Mouse (Mus musculus) midbrain, embryonic 15.5 days (tissue): ENCODE results near the gene Nr1i3. TPM values are rescaled to one million over a fixed set of nuclear protein-coding genes. Genes with fewer than 3 reads are reported as not detected.

Experiments used
- ATAC-seq: fragments of 200-750 bp; cut with Nextera tagmentation; replicated peaks from 2 replicates; pipeline ENCODE4 v1.8.0; 2017; ENCODE audit warnings: moderate TSS enrichment
- H3K27ac ChIP-seq: fragments of 300-500 bp; sonication (generic); 2 replicates; pipeline ENCODE4 v1.5.1; 2015; ENCODE audit warnings: mild to moderate bottlenecking, inconsistent platforms
- H3K27me3 ChIP-seq: fragments of 300-500 bp; sonication (generic); replicated peaks from 2 replicates; pipeline ENCODE4 v1.6.1; 2015; ENCODE audit warnings: inconsistent platforms
- H3K36me3 ChIP-seq: fragments of 300-500 bp; sonication (generic); replicated peaks from 2 replicates; pipeline ENCODE4 v1.6.1; 2015; ENCODE audit warnings: inconsistent platforms
- H3K4me1 ChIP-seq: fragments of 300-500 bp; sonication (generic); 2 replicates; pipeline ENCODE4 v1.6.1; 2015; ENCODE audit warnings: inconsistent platforms
- H3K4me2 ChIP-seq: fragments of 300-500 bp; sonication (generic); 2 replicates; pipeline ENCODE4 v1.6.1; 2015; ENCODE audit warnings: inconsistent platforms, mild to moderate bottlenecking, moderate library complexity
- H3K4me3 ChIP-seq: fragments of 300-500 bp; sonication (generic); 2 replicates; pipeline ENCODE4 v1.5.1; 2015; ENCODE audit warnings: mild to moderate bottlenecking, inconsistent platforms
- H3K9ac ChIP-seq: fragments of 300-500 bp; sonication (generic); 2 replicates; pipeline ENCODE4 v1.6.1; 2015; ENCODE audit warnings: mild to moderate bottlenecking, inconsistent platforms
- H3K9me3 ChIP-seq: fragments of 300-500 bp; sonication (generic); 2 replicates; pipeline ENCODE4 v1.6.1; 2016; ENCODE audit warnings: inconsistent platforms
- WGBS: fragments of 180-500 bp; shearing (Covaris S2); methylation state at CpG from one replicate; pipeline ENCODE4 v1.1.7; 2015; ENCODE audit warnings: mixed read lengths; 5-methylcytosine and 5-hydroxymethylcytosine counted together
- polyA plus RNA-seq: library from polyadenylated mRNA; unstranded; fragments of >200 nt; fragmentation: Nextera tagmentation; extraction: Ambion mirVana; gene quantifications from 2 replicates; pipeline ENCODE4 v1.2.1, GENCODE M21; 2015

Nr1i3 gene
- polyA plus RNA-seq, result 0.23 and 0.34 TPM in 2 replicates

DNA sequence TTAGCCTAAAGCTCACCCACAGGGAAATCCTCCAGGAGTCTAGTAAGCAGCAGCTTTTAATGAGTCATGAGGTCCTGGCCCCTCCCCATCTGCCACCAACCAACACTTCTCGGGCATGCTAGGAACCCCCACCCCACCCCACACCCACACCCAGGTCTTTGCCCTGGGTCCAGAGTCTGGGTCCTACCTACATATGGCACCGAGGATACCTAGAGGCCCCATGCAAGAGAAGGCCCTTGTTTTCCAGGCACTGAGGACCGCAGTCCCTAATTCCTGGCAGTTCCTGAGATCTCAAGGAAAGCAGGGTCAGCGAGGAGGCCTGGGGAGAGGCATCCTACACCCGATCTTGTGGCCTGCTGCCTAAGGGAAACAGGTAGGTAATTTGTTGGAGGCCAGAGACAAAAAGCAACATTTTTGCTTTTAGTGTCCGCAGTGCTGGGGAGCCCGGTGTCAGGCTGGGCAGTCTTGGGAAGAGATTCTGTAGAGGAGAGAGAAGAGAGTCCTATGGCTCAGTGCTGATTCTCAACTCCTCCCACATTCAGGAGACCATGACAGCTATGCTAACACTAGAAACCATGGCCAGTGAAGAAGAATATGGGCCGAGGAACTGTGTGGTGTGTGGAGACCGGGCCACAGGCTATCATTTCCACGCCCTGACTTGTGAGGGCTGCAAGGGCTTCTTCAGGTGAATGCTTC, at the start of gene Nr1i3:
Nr1i3 (plus strand) TSS at position 170 of the 696 bp plus-strand sequence.
- Histone ChIP-seq H3K27ac (no peak within 1 kb of the TSS), H3K9ac (no peak within 1 kb of the TSS), H3K27me3 (no peaks in the 10 kb centered on the region), H3K4me2 (no peak within 1 kb of the TSS), H3K9me3 (no peaks in the 10 kb centered on the region), H3K4me1 (no peaks in the 10 kb centered on the region), H3K36me3 (0 out of 2 replicates have a peak, but pooled peaks cover 2% of the 10 kb centered on the region), H3K4me3 (no peak within 1 kb of the TSS)
- WGBS, result 68% methylated on average over 10 of the region's 10 CpGs
- ATAC-seq, result no peak

DNA sequence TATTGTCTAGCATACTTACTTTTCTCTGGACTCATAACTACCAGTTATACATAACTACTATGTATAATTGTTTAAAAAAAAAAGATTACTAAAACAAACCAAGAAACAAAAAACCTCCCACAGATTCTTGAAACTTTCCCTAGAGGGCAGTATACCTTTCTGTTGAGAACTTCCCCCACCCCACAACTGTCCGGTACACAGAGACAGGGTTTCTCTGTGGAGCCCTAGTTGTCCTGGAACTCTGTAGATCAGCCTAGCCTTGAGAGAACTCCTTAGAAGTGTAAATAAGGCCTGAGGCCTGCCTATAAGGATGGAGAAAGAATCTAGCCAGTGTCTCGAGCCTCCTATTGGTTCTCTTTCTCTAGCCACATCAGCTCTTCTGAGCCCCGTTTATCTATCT, 49.5 kb upstream of the Nr1i3 start:
- no peak overlapping the region for H3K27ac ChIP-seq
- H3K9ac ChIP-seq, result no peak overlapping the region
- H3K27me3 ChIP-seq, result peaks cover 10% of the 10 kb centered on the region
- no peaks in the 10 kb centered on the region for H3K4me1 ChIP-seq
- no peaks in the 10 kb centered on the region for H3K36me3 ChIP-seq
- H3K4me3 ChIP-seq, result no peak overlapping the region
- no peak overlapping the region for H3K4me2 ChIP-seq
- WGBS, result 37% methylated on average over 3 of the region's 3 CpGs
- ATAC-seq, result no peak
- H3K9me3 ChIP-seq, result no peaks in the 10 kb centered on the region

DNA sequence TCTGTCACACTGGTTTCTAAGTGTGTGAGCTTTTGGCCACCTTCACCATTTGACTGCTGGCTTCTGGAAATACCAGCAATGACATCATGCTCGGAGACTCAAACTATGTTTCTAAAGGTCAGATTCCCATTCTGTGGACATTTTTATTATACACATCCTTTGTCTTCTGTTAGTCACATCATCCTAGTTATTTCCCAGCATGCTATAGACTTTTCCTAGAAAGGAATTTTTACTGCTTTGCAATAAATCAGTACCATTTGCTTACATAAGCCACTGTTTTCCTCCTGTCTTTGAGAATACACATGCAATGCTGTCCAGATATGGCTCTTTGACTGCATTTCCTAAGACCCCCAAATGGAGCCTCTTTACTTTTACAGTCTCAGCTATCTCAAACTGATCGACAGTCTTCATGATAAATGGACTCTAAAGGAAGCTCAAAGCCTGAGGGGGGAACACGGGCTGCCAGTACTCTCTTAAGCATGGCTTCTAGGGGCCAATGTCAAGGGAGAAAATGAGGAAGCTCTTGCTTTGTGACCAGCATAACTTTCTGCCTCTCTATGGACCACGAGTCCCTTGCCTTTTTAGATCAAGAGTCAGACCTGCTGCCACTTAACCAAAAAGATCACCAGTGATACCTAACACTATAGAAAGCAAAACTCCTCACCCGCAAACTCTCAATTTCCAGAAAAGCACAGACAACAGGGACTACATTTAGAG, 48.0 kb upstream of the Nr1i3 start:
- Histone ChIP-seq H3K4me1 (no peaks in the 10 kb centered on the region), H3K27me3 (no peaks in the 10 kb centered on the region), H3K36me3 (no peaks in the 10 kb centered on the region), H3K4me2 (no peak overlapping the region), H3K9me3 (no peaks in the 10 kb centered on the region), H3K27ac (no peak overlapping the region), H3K9ac (no peak overlapping the region), H3K4me3 (no peak overlapping the region)
- WGBS, result 81% methylated on average over 5 of the region's 5 CpGs
- ATAC-seq, result no peak

DNA sequence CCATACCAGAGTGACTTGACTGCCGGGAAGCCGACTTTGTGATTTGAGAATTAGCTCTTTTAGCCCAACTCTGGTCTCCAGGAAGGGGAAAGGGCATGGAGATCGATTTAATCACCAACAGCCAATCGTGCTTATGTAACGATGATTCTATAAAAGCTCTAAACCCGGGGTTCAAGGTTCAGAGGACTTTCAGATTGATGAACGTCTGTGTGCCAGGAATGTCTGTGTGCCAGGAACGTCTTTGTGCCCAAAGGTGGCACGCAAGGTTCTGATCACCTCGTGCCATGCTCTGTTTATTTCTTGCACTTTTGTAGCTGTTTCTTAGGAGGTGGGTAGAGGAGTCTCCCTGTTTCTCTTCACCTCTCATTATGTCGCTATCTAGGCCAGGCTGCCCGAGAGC, 44.9 kb upstream of the Nr1i3 start:
- H3K9ac ChIP-seq, result no peak overlapping the region
- H3K4me3 ChIP-seq, result no peak overlapping the region
- WGBS, result 88% methylated on average over 12 of the region's 12 CpGs
- H3K36me3 ChIP-seq, result no peaks in the 10 kb centered on the region
- no peaks in the 10 kb centered on the region for H3K4me1 ChIP-seq
- no peaks in the 10 kb centered on the region for H3K27me3 ChIP-seq
- no peak overlapping the region for H3K4me2 ChIP-seq
- H3K9me3 ChIP-seq, result no peaks in the 10 kb centered on the region
- no peak for ATAC-seq
- no peak overlapping the region for H3K27ac ChIP-seq

DNA sequence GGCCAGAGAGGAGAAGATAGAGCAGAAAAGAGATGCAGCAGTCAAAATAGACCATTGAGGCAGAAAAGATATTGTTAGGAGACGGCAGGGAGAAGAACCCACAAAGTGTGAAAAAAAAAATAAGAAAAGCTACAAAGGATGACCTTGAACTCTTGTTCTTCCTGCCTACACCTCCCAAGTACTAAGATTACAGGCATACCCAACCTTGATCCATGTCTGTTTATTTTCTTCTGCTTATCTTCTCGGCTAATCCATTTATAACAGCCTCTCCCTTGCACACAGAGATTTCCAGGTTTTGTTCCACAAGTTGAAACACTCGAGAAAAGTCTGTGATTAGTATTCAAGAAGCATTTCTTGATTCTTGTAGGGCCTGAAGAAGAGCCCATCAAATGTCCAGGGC, 43.9 kb upstream of the Nr1i3 start:
- no peak overlapping the region for H3K9ac ChIP-seq
- H3K27me3 ChIP-seq, result no peaks in the 10 kb centered on the region
- no peak overlapping the region for H3K4me3 ChIP-seq
- no peaks in the 10 kb centered on the region for H3K36me3 ChIP-seq
- ATAC-seq, result no peak
- H3K27ac ChIP-seq, result no peak overlapping the region
- WGBS, result 56% methylated on average over 3 of the region's 3 CpGs
- no peaks in the 10 kb centered on the region for H3K4me1 ChIP-seq
- no peak overlapping the region for H3K4me2 ChIP-seq
- H3K9me3 ChIP-seq, result no peaks in the 10 kb centered on the region

DNA sequence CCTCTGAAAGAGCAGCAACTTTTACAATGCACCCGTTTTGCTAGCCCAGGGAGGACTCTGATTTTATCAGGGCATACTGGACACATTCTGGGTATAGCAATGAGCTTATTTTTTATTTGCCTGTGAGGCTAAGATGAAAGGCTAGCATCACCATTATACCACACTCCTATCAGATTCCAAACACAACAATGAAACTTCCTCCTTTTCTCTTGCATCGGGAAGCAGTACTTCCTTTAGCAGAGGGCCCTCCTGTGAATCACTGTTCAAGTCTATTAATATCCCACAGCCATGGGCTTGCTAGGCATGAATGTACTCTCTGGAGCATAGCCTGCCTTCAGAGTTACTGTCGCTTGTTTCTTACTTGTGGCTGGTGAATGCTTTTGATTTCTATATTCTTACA, 42.6 kb upstream of the Nr1i3 start:
- no peaks in the 10 kb centered on the region for H3K27me3 ChIP-seq
- no peak overlapping the region for H3K9ac ChIP-seq
- H3K9me3 ChIP-seq, result no peaks in the 10 kb centered on the region
- H3K27ac ChIP-seq, result no peak overlapping the region
- H3K4me3 ChIP-seq, result no peak overlapping the region
- no peaks in the 10 kb centered on the region for H3K36me3 ChIP-seq
- no peak for ATAC-seq
- no peaks in the 10 kb centered on the region for H3K4me1 ChIP-seq
- WGBS, result 63% methylated on average over 3 of the region's 3 CpGs
- H3K4me2 ChIP-seq, result no peak overlapping the region

DNA sequence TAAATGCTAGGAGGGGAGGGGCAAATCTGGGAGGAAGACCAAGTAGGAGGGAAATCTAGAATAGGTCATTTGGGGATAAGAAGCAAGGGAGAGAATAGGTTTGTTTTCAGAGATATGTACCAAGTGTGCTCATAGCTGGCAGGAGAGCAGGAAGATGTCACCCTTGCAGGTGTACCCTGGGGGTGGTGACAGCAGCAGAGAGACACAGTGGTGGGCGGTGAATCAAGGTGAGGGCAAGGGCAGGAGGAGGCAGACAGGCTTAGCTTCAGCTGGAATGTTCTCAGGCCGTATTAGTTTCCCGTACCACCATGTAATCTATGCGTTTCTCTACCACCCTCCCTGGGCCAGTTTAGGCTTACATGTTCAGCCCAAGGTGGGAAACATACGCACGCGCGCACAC, 41.0 kb upstream of the Nr1i3 start:
- WGBS, result 97% methylated on average over 8 of the region's 8 CpGs
- H3K27me3 ChIP-seq, result no peaks in the 10 kb centered on the region
- H3K4me2 ChIP-seq, result no peak overlapping the region
- no peaks in the 10 kb centered on the region for H3K9me3 ChIP-seq
- H3K27ac ChIP-seq, result no peak overlapping the region
- H3K4me3 ChIP-seq, result no peak overlapping the region
- H3K4me1 ChIP-seq, result no peaks in the 10 kb centered on the region
- H3K9ac ChIP-seq, result no peak overlapping the region
- no peaks in the 10 kb centered on the region for H3K36me3 ChIP-seq
- no peak for ATAC-seq

DNA sequence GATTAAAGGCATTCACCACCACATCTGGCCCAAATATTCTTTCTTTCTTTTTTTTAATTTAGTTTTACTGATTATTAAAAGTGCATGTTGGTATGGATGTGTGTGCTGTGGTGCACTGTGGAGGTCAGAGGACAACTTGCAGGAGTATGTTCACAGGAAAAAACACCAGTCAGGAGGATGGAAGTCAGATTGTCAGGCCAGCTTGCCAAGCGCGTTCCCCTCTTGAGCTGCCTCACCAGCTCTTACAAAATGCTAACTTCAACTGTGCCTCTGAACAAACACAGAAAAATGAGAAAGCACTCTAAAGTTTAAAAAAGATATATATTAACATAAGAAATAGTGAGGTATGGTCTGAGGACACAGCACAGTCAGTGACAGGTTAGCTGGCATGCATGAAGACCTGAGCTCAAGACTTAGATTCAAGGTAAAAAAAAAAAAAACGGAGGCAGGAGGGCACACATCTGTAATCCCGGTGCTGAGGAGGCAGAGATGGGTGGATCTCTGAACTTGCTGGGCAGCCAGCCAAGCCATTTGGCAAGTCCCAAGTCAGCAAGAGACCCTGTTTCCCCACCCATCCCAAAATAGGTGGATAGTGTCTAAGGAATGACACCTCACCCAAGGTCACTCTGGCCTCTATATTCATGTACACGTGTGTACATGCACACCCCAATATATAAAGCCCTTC, 34.1 kb upstream of the Nr1i3 start:
- Histone ChIP-seq H3K4me3 (no peak overlapping the region), H3K36me3 (no peaks in the 10 kb centered on the region), H3K9ac (no peak overlapping the region), H3K27me3 (no peaks in the 10 kb centered on the region), H3K4me1 (no peaks in the 10 kb centered on the region), H3K4me2 (no peak overlapping the region), H3K9me3 (no peaks in the 10 kb centered on the region), H3K27ac (no peak overlapping the region)
- ATAC-seq, result no peak
- 80% methylated on average over 5 of the region's 5 CpGs for WGBS

DNA sequence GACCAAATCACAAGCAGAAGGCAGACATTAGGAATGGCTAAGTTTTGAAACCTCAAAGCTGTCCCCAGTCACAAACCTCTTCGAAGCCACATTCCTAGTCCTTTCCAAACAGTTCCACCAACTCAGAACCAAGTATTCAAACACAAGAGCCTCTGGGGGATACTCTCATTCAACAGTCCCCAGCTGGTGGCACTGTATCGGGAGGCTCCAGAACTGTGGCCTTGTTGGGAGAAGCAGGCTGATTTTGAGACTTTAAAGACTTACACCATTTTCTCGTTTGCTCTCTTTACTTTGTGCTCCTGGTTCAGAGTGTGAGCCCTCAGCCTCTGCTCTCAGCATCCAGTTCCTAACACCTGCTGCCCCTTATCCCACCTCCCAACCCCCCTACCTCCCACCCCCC, 30.7 kb upstream of the Nr1i3 start:
- Histone ChIP-seq H3K9me3 (no peaks in the 10 kb centered on the region), H3K4me2 (no peak overlapping the region), H3K27me3 (no peaks in the 10 kb centered on the region), H3K36me3 (no peaks in the 10 kb centered on the region), H3K9ac (no peak overlapping the region), H3K27ac (no peak overlapping the region), H3K4me3 (no peak overlapping the region), H3K4me1 (peaks cover under 1% of the 10 kb centered on the region; the same call in 1 of the 2 replicates)
- no peak for ATAC-seq
- 89% methylated on average over 3 of the region's 3 CpGs for WGBS

DNA sequence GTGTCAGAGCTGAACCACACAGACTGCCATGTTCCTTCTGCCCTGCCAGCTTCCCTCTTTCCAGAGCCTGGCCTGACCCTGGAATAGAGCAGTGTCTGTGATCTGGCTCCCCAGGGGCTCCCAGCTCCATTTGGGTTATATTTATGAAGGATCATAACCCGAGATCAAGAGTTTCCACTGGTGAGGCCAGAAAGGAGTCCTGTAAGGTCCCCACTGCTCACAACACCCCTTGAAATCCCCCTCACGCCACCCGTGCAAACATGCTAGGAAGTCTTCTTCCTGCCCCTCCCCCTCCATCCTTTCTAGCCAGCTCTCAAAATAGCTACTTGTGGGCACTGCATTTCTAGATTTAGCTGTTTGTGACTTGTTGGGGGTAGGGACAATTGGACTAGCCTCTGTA, 30.1 kb upstream of the Nr1i3 start:
- no peak overlapping the region for H3K4me3 ChIP-seq
- no peaks in the 10 kb centered on the region for H3K27me3 ChIP-seq
- H3K4me1 ChIP-seq, result peaks cover 7% of the 10 kb centered on the region; the same call in 1 of the 2 replicates
- no peak overlapping the region for H3K27ac ChIP-seq
- 79% methylated on average over 3 of the region's 3 CpGs for WGBS
- no peak overlapping the region for H3K9ac ChIP-seq
- no peak overlapping the region for H3K4me2 ChIP-seq
- ATAC-seq, result no peak
- no peaks in the 10 kb centered on the region for H3K9me3 ChIP-seq
- no peaks in the 10 kb centered on the region for H3K36me3 ChIP-seq

DNA sequence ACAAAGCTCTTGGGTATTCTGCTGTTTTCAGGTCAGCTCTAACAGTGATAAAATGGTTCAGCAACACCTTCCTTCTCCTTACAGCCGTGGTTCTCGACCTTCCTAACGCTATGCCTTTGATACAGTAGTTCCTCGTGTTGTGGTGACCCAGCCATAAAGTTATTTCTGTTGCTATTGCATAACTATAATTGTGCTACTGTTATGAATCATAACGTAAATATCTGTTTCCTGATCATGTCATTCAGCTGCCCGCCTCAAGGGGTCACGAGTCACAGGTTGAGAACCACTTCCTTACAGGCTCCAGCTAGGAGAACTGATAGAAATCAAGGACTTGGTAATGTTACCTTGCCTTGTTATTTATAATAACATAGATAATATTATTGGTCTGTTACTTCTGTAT, 29.5 kb upstream of the Nr1i3 start:
- no peak for ATAC-seq
- Histone ChIP-seq H3K9ac (no peak overlapping the region), H3K27ac (no peak overlapping the region), H3K9me3 (no peaks in the 10 kb centered on the region), H3K27me3 (no peaks in the 10 kb centered on the region), H3K4me1 (peaks cover 14% of the 10 kb centered on the region), H3K4me3 (no peak overlapping the region), H3K4me2 (no peak overlapping the region), H3K36me3 (no peaks in the 10 kb centered on the region)
- 88% methylated on average over 7 of the region's 7 CpGs for WGBS

DNA sequence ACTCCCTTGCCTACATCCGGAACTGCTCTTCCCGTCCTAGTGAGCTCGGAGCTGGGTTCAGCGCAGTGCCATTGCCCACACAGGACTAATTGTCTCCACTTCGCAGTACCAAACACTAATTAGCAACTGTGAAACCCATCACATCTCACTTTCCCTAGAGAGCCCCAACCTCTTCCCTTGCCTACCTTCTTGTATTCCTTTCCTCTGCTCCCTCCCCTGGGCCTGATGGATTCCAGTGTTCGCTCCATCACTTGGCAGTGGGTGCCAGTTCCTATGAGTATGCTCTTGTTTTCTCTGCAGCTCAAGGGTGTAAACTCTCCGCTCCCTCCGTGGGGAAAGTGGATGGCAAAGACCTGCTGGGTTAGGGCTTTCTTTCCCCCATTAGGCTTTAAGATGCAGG, 28.1 kb upstream of the Nr1i3 start:
- 72% methylated on average over 8 of the region's 8 CpGs for WGBS
- H3K4me2 ChIP-seq, result no peak overlapping the region
- ATAC-seq, result no peak
- H3K9ac ChIP-seq, result no peak overlapping the region
- H3K27me3 ChIP-seq, result no peaks in the 10 kb centered on the region
- no peak overlapping the region for H3K27ac ChIP-seq
- H3K4me3 ChIP-seq, result no peak overlapping the region
- peaks cover 19% of the 10 kb centered on the region for H3K4me1 ChIP-seq
- H3K36me3 ChIP-seq, result no peaks in the 10 kb centered on the region
- H3K9me3 ChIP-seq, result no peaks in the 10 kb centered on the region
